Mouse (Mus musculus) common myeloid progenitor, adult 5-6 weeks (primary cell): ENCODE results near the gene Fam126b. TPM values are rescaled to one million over a fixed set of nuclear protein-coding genes. Genes with fewer than 3 reads are reported as not detected.
"Not testable (repeated sequence)": the region's sequence is repeated elsewhere in the genome, so short reads cannot be mapped to it uniquely, and the experiment has no call there.

Experiments
- ATAC-seq: replicated peaks from 2 replicates; pipeline ENCODE4 v1.8.0; 2016; ENCODE audit warnings: low read depth, mild to moderate bottlenecking, moderate TSS enrichment, inconsistent platforms; ENCODE audit not compliant: poor library complexity, severe bottlenecking
- total RNA-seq: library from RNA; stranded (forward); fragments of 200-1000, 187-1606 nt; gene quantifications from 2 replicates; pipeline ENCODE4 v1.2.3, GENCODE M21; 2017

Gene Fam126b
- 13.1 and 13.9 TPM in 2 replicates for total RNA-seq

DNA sequence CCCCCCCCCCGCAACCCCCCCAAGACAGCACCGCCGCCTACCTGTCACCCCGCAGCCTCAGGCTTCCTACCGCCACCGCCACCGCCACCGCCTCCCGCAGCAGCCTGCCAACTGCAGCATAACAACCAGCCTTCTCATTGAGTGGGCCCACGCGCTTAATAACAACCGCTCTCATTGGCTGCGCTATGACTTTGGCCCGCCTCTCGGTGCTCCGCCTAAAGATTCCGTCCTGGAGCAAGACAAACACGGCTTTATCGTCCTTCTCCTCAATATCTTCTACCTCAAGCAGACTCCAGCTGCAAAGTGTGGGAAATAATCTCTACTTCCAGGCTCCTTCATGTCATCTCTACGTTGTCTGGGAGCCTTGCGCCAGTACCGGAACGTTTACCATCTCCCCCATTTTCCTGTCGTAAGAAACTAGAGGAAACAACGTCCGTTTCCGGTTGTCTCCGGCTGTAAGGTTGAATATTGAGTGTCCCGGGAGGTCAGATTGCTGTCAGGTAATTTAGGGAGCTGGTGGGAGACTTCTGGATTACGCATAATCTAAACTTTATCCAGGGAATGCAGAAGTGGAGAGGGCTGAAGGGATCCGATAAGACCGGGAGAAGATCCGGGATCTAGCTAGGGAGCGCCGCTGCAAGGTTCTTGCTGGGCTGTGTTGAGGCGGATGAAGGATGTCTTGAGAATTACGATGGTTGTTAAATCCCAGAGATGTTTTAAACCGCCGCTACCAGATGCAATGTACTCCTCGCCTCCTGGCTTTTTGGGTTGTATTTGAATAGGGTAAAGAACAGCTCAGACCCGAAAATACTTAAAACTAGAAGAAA is at the start of gene Fam126b, which contains the start of gene Ndufb3:
Fam126b (minus strand) TSS at position 153 of the 827 bp plus-strand sequence.
Ndufb3 (plus strand) TSS at position 214 of the 827 bp plus-strand sequence.
- peak; percentile 99 for ATAC-seq

DNA sequence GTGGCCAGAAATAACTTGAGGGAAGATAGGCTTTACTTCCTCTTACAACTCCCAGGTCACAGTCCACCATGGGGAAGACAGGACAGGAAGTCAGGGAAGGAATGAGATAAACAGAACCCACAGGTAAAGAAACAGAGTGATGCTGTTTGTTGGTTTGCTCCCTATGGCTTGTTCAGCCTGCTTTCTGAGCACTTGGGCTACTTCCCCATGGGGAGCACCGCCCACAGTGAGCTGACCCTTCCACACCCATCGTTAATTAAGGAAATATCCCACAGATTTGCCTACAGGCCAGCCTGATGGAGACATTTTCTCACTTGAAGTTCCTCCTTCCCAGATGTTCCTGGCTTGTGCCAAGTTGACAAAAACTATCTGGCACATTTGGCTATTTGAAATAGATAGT is 42.7 kb upstream of the Fam126b start:
- ATAC-seq: 0 out of 2 replicates have a peak, but pooled peaks have one; percentile 36

DNA sequence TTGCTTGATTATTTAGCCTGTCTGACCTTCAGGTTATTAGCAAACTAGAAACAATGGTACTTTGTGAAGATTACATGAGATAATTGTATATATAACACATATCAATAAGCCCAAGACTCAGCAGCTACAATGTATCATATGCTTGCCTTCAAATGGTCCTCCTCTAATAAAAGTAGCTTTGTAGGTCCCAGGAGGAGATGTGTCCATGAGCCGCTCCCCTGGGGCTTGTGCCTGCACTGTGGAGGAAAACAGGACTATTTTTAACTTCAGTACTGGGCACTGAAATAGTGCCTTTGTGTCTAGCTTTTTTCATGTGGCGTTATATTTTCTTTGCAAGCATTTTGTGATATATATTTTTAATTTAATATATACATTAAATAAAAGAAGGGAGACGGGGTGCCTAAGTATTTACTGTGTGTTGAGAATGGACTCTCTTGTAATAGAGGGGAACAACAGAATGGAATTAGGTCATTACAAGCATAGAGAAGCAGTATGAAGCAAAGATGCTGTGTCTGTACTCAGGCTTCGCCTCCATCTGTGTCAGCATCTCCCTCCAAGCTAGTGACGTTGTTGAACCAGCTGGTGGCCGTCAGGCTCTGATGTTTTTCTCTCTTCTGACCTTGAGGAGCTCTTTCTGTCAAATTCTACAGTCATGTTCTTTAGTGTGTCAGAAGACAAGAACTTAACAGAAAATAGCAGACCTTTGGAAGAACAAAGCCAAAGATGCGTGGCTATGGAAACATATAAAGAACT is 36.0 kb upstream of the Fam126b start:
- no peak for ATAC-seq

DNA sequence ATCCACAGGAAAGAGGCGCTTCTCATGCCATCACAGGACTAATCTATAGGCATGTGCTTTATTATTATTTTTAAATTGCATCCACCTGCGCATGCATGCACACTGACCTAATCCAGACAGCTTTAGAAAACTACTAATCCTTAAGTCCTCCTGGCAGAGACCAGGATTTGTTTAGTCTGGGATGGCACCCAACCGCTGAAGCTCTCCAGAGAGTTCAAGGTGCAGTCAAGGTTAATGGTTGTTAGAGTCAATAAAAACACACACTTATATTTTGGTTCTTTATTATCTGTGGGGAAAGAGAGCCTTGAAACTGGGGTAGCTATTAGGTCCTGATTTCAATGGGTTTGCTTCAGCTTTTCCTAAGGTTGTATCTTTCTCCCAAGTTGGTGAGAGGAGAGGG is 35.1 kb upstream of the Fam126b start:
- ATAC-seq: no peak

DNA sequence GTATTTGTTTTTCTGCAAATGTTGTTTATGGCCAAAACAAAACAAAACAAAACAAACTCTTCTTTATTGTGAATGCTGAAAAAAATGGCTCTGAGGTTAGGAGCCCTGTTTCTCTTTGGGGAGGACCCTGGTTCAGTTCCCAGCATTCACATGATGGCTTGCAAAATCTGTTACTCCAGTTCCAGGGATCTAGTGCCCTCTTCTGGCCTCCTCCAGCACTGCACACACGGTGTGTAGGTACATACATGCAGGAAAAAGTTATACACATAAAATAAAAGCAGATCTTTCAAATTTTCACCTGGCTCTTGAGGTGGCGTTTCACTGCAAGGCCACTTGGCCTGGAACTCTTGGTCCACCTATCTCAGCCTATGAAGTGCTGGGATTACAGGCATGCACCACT is 32.6 kb upstream of the Fam126b start:
- no peak for ATAC-seq

DNA sequence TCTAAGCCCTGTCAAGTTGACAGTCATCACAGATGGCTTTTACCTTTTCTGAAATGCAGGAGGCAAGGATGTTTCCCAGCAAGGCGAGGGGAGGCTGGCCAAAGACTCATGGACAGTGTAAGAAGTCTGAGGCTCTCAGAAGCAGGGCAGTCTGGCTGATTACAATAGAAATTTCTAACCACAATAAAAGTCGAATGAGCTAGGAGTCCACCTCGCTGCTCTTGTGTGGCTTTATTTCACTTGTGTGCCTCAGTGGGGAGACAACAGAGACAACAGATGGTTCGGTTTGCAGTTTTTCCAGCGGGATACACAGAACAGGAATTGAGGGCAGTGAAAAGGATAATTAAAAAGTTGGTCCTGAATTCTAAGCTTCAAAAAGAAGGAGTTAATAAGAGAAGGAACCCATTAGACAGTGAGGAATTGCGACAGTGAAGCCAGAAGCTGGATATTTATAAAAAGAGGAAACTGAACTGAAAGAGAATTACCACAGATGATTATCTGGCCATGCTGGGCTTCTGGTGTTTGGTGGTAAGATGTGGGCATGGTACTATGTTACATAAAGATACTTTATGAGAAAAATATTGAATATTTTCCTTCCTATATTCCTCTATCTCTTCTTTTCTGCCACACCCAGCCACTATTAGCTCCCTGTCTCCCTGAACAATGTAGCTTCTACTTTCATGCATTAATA is 32.0 kb upstream of the Fam126b start:
- ATAC-seq: peak; percentile 92

DNA sequence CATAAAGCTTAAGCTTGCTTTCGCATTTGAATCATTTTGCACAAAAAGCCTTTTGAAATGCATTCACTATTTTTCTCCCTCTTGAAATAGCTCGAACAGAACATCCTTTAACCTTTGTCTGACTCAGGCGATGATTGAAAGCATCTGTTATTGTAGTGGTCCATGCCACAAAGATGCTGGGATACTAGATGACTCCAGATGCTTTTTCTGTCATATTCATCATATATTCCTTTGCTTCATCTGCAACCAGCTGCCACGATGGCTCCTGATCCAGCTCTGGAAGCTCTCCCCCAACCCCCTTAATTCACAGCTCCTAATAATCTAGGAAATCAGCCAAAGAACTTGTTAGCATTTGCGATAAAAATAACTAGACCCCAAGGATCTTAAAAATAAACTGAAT is 31.0 kb upstream of the Fam126b start:
- no peak for ATAC-seq

DNA sequence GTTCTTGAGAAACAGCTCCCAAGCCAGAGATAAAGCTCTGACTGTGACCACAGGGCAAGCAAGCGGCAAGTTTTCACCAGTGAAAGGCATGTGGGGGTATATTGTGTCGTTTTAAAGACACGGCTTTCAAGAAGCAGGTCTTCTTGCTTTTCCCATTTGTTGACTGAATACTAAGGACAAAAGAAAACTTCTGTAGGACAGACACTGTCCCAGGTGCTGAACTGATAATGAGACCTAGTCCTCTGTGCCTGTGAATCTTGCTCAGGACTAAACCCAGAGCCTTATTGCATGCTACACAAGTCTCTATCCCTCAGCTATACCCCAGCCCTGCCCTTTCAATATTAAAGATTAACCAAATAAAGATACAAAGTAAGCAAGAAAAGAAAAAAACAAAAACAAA is 30.1 kb upstream of the Fam126b start:
- ATAC-seq: no peak

DNA sequence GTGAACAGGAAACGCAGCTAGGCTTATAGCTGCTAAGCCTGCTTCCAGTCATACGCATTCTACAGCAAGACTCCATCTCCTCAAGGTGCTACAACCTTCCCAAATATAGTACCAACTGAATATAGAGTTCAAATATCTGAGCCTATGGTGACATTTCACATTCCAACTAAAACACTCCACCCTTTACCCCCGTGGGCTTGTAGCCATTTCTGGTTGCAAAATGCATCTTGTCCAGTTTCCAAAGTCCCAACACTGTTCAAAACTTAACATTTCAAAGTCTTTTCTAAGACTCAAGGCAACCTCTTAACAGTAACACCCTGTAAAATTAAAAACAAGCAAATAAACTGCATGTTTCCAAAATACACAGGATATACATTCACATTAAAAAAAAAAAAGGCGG is 29.0 kb upstream of the Fam126b start:
- no peak for ATAC-seq

DNA sequence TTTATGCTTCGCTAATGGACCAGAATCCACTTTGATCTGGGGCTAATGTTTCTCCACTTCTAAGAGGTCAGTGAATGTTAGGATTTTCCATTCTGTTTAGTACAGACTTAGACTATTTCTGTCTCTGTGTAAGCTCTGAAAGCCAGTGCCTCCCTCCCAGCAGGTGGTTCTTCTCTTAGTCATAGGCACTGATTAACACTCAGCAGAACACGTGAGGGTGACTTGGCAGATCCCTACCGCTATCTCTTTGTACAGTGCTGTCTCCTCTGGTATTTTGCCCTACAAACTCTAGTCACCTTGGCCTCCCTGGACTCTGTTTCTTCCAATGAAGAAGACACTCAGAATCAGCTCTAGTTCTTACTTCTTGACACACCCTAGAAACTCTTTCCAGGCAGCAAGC is 28.3 kb upstream of the Fam126b start:
- ATAC-seq: no peak

DNA sequence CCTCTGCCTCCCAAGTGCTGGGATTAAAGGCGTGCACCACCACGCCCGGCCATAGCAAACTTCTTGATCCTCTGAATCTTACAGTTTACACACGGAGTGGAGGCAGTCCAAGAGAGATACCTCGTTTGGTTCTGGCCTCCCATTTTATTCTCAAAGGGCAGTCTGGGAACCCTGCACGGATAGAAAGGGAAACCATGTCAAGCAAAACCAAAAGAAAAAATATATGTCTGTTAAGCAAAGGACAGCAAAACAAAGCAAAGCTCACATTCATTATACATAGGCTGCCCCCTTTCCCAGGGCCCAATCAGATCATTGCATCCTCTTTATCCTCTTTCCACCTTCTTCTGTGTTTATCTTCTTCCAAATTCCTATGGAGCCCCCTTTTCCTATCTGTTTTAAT is 27.7 kb upstream of the Fam126b start:
- ATAC-seq: no peak

DNA sequence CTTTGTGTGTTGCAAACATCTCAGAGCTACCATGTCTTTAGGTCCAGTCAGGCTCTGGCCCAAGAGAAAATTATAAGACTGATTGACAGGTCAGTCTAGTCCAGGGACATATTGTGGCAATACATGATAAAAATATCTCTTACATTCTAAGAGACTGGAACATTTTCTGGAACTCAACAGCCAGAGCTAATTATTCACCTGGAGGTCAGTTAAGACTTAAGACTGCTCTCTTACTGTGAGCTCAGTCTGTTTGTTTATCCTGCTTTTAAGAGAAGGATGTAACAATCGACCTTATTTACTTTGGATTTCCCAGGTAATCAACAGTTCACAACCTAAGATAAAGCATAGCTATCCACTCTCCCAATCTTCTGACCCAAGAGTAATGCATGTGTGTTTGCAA is 24.5 kb upstream of the Fam126b start:
- no peak for ATAC-seq

DNA sequence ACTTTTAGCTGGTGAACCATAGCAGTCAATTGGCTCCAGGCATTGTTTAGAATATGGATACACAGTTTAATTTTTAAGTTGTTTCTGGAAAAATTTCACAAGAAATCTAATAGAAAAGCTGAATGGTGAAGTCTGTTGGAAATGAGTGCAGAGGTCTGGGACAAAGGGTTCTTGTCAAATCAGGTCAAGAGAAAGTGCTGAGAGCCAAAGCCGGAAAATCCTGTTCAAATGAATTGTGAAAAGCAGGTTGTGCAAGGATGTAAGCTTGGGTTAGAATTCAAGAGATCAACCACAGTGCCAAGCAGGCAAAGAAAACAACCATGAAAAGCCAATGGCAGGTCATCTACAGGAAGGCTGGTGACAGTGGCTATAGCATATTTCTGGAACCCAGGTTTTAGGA is 24.0 kb upstream of the Fam126b start:
- no peak for ATAC-seq

DNA sequence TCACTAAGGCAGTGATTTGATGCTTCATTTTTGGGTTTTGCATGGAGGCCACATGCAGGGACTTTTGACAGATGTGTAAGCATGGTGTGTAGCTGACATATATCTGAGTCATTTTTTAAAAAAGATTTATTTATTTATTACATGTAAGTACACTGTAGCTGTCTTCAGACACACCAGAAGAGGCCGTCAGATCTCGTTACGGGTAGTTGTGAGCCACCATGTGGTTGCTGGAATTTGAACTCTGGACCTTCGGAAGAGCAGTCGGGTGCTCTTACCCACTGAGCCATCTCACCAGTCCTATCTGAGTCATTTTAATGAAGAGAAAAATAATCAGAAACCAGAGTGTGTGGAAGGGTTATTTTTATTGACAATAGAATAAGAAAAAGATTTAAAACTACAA is 23.5 kb upstream of the Fam126b start:
- ATAC-seq: not testable (repeated sequence)

DNA sequence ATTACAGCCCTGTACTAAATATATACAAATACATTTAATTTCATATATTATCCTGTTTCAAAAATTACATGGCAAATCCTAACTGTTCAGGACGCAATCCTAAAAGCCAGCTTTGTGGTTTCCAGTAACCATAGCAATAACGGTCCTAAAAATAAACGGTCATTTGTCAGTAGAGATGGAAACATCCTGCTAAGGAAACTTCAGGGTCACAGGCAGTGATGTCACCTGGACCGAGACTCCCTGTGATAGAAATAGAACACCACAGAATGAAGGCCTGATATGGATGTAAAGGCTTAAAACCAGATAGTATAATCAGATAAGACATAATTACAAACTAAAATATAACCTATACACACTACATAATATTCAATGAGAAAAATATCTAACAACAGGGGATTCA is 17.6 kb upstream of the Fam126b start:
- peak; percentile 62 for ATAC-seq

DNA sequence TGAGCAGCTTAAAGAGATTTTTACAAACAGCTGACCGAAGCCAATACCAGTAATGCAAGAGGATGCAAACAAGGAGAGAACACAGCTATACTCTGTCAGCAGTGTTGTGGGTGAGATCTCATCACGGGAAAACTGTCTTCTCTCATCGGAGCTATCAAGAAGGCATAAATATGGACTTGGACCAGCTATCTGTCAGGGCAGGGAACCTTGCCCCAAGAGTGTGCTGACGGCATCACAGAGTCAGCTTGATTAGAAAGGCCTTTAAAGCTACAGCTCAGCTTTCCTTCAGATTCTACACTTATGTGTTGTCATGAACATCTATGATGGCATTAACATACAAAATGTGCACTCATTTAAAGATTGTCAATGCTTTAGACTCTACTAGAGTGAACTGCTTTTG is 16.6 kb upstream of the Fam126b start:
- ATAC-seq: no peak

DNA sequence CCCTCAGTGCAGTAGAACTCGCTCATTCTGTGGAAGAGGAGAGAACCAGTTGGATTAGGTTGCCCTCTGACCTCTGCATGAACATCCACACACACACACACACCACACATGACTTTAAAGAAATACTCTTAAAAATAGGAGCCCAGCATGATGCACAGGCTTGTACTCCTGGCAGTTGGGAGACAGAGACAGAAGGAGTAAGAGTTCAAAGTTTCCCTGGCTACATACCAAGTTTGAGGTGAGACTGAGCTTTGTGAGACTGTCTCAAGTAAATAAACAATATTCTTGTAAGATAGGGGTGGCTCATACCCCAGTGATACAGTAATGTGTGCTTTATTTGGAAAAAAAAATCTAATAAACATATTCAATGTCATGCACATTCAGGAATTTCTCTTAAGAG is 1.4 kb upstream of the Fam126b start:
- ATAC-seq: no peak

DNA sequence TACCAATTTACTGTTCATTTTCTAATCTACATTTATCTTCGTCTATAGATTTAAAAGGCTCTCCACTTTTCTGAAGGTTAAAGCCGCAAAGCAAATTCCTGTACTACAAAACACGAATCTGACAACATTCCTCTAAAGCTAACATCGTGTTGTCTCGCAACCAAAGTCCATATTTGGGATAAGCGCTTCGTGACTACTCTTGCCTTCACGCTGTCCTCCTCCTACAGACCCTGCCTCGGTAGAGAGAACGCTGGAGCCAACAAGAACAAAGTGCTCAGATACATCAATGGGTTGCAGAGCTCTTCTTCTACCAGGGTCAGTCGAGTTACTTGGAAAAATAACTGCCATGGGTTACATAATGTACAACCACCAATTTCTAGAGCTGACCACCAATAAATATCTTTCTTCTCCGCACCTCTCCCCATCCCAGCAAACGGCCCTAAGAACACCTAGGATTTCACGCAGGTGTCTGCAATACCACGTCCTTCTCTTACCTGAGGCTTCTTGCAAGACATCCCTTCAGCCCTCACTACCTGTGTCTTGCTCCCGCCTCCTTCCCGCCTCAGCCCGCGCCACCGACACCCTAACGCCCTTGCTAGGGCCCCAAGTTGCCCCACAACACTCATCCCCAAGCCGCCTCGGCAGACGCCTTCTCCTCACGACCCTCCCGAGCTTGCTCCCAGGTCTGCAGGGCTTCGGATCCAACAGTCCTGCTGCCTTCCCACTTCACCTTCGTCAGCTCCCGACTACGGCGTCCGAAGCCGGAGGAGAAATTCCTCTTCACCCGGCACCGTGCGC is 551 bp downstream of the Fam126b start:
- peak; percentile 9; the same call in 1 of the 2 replicates for ATAC-seq

DNA sequence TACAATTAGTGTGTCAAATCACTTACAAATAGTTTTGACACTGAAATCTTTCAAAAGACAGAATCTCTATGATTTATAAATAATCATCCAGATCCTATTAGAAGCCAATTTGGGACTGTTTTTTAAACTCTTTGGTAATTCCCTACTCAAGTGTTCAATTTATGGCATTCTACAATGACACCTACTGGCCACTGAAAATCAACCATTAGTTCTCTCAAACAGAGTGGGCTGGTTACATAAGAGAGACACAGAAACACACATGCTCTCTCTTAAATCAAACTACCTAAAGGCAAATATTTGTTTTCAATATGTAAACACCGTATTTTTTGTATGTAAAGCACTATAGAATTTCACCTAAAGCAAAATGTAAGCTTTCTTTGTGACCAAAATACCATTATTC is 1.9 kb downstream of the Fam126b start:
- no peak for ATAC-seq

DNA sequence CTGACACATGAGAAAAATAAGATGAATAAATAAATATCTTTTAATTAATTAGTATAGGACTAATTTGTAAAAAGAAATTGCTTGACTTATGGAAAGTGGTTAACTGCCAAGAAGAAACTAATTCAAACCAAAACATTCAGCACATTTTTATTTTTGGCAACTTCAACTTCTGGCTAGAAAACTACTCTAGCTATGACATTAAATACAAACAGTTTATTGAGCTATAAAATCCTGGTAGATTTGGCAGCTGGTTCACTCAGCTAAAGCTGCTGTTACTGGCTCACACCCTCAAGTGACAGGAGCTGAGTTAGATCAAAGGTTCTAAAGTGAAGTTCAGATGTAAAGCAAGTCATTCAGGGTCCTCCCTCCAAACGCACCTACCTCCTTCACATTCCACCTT is 3.5 kb downstream of the Fam126b start:
- ATAC-seq: no peak
